Comparison of ENCODE assay signal across 8 mouse cellular contexts in genomic region chr2:155276195-155276594, GRCm38 (mm10). TPM values are rescaled to one million over a fixed set of nuclear protein-coding genes. Genes with fewer than 3 reads are reported as not detected.
DNase-seq lines count a peak whose midpoint lies in the region; ATAC-seq lines count a peak whose summit lies in the region.

Gene Map1lc3a (plus strand): TSS chr2:155276297.

- ATAC-seq in heart, embryonic 14.5 days (ENCODE audit: insufficient number of reproducible peaks, insufficient read depth, low FRiP score, low read depth): peak; percentile 83
- ATAC-seq in liver, embryonic 13.5 days (ENCODE audit: low read depth): peak; percentile 84
- ATAC-seq in stomach, embryonic 16.5 days (ENCODE audit: insufficient read depth, low FRiP score): peak; percentile 92

- H3K9me3 ChIP-seq in heart, embryonic 14.5 days (ENCODE audit: control insufficient read depth, low read length): no peaks in the 10 kb centered on the region
- H3K9me3 ChIP-seq in liver, embryonic 13.5 days (replicated peaks): no peaks in the 10 kb centered on the region
- H3K9me3 ChIP-seq in stomach, embryonic 16.5 days (replicated peaks; ENCODE audit: control insufficient read depth, low read length): no peaks in the 10 kb centered on the region

- no peaks in the 10 kb centered on the region; the same call in 1 of the 2 replicates for H3K4me1 ChIP-seq in brown adipose tissue, adult 24 weeks (ENCODE audit: control insufficient read depth, insufficient read depth, insufficient read length, low read length)
- peaks cover 13 to 22% of the 10 kb centered on the region in 2 experiments for H3K4me1 ChIP-seq in heart, embryonic 14.5 days (ENCODE audit: control insufficient read depth in 2 of 2, insufficient read depth in 2 of 2, low read length in 2 of 2)
- peaks cover 16% of the 10 kb centered on the region for H3K4me1 ChIP-seq in liver, embryonic 13.5 days (replicated peaks)
- peaks cover 8% of the 10 kb centered on the region for H3K4me1 ChIP-seq in stomach, embryonic 16.5 days (ENCODE audit: control insufficient read depth, insufficient read depth, low read length)

- H3K4me2 ChIP-seq in heart, embryonic 14.5 days (ENCODE audit: low read length): peak within 1 kb of the TSS; percentile 82
- peak within 1 kb of the TSS; percentile 98 for H3K4me2 ChIP-seq in liver, embryonic 13.5 days
- H3K4me2 ChIP-seq in stomach, embryonic 16.5 days (ENCODE audit: low read depth, low read length): peak within 1 kb of the TSS; percentile 75

- peak within 1 kb of the TSS; percentile 70 for H3K27ac ChIP-seq in brown adipose tissue, adult 24 weeks (replicated peaks; ENCODE audit: low read depth, low read length)
- peak within 1 kb of the TSS; percentile 69 to 86 for H3K27ac ChIP-seq in heart, embryonic 14.5 days (replicated peaks in 1 of 2; ENCODE audit: control insufficient read depth in 1 of 2, insufficient read depth in 1 of 2, low read depth in 2 of 2, low read length in 2 of 2)
- peak within 1 kb of the TSS; percentile 75 for H3K27ac ChIP-seq in liver, embryonic 13.5 days
- peak within 1 kb of the TSS; percentile 87 for H3K27ac ChIP-seq in stomach, embryonic 16.5 days (ENCODE audit: low read length)

- peak within 1 kb of the TSS; percentile 94 for H3K9ac ChIP-seq in heart, embryonic 14.5 days (ENCODE audit: low read length)
- H3K9ac ChIP-seq in liver, embryonic 13.5 days: peak within 1 kb of the TSS; percentile 86
- peak within 1 kb of the TSS; percentile 95 for H3K9ac ChIP-seq in stomach, embryonic 16.5 days (ENCODE audit: low read length)

- H3K27me3 ChIP-seq in heart, embryonic 14.5 days (ENCODE audit: control insufficient read depth, insufficient read depth, low read length): no peaks in the 10 kb centered on the region
- H3K27me3 ChIP-seq in liver, embryonic 13.5 days: no peaks in the 10 kb centered on the region
- H3K27me3 ChIP-seq in stomach, embryonic 16.5 days (ENCODE audit: control insufficient read depth, insufficient read depth, low read length): no peaks in the 10 kb centered on the region

- H3K4me3 ChIP-seq in brown adipose tissue, adult 24 weeks (ENCODE audit: insufficient read depth, low read depth, low read length): peak within 1 kb of the TSS; percentile 73
- H3K4me3 ChIP-seq in heart, embryonic 14.5 days (ENCODE audit: control insufficient read depth in 1 of 2, insufficient read depth in 1 of 2, low read depth in 1 of 2, low read length in 2 of 2): peak within 1 kb of the TSS; percentile 75 to 86
- H3K4me3 ChIP-seq in liver, embryonic 13.5 days (replicated peaks): peak within 1 kb of the TSS; percentile 91
- peak within 1 kb of the TSS; percentile 94 for H3K4me3 ChIP-seq in stomach, embryonic 16.5 days (replicated peaks; ENCODE audit: low read length)

- peaks cover 24% of the 10 kb centered on the region for H3K36me3 ChIP-seq in heart, embryonic 14.5 days (ENCODE audit: control insufficient read depth, insufficient read depth, low read length)
- 0 out of 2 replicates have a peak, but pooled peaks cover 3% of the 10 kb centered on the region for H3K36me3 ChIP-seq in liver, embryonic 13.5 days
- no peaks in the 10 kb centered on the region for H3K36me3 ChIP-seq in stomach, embryonic 16.5 days (ENCODE audit: control insufficient read depth, insufficient read depth, low read length)

- under 1% methylated on average over 47 of the region's 47 CpGs for WGBS in heart, embryonic 14.5 days
- 1% methylated on average over 47 of the region's 47 CpGs for WGBS in liver, embryonic 13.5 days (ENCODE audit: insufficient replicate concordance)
- under 1% methylated on average over 47 of the region's 47 CpGs for WGBS in stomach, embryonic 16.5 days

- DNase-seq in CD4-positive, CD25-positive, alpha-beta regulatory T cell, adult 2 months (ENCODE audit: low read depth, low spot score): peak; percentile 97
- peak; percentile 73 for DNase-seq in fibroblast of lung, adult 2 months (ENCODE audit: low read depth)
- DNase-seq in kidney, postnatal 14 days: peak; percentile 98
- peak; percentile 94 for DNase-seq in liver, embryonic 13.5 days
- DNase-seq in neural tube, embryonic 10.5 days (ENCODE audit: extremely low spot score, low spot score): peak; percentile 95

RNA-seq across cellular contexts. Expression of gene Map1lc3a, which starts in this region (rescaled TPM):
- polyA plus RNA-seq in brown adipose tissue, adult 24 weeks (2012; ENCODE audit: insufficient read depth, insufficient read length, missing spikeins): 428 and 471 TPM in 2 replicates
- polyA plus RNA-seq in heart, embryonic 14.5 days (2014; fragmentation: Nextera tagmentation; extraction: Ambion mirVana): 359 and 441 TPM in 2 replicates
- 18.7 and 23.4 TPM in 2 replicates for polyA plus RNA-seq in liver, embryonic 13.5 days (2015; fragmentation: Nextera tagmentation; extraction: Ambion mirVana)
- 168 and 206 TPM in 2 replicates for polyA plus RNA-seq in stomach, embryonic 16.5 days (2015; fragmentation: Nextera tagmentation; extraction: Ambion mirVana)

Comparison
In these comparisons a context has a peak if more than half of its experiments do, and no peak if none do; other contexts are left out.
1. Peak in every context shown above with its lines: DNase-seq, ATAC-seq, H3K4me3 ChIP-seq and H3K27ac ChIP-seq.